ENCODE assay signal across 14 mouse cellular contexts in genomic region chr13:62917416-62918110, GRCm38 (mm10). TPM values are rescaled to one million over a fixed set of nuclear protein-coding genes. Genes with fewer than 3 reads are reported as not detected.
DNase-seq lines count a peak whose midpoint lies in the region; ATAC-seq and TF ChIP-seq lines count a peak whose summit lies in the region.
"Had no signal": no experiment of that assay in that cellular context is flagged by ENCODE, and none has a peak within 500 bp of the region (broad histone marks: within the 10 kb centered on the region; RNA-seq: fewer than 3 reads in every experiment).

No protein-coding gene starts in this region.

- H3K27ac ChIP-seq in forebrain, embryonic 14.5 days (ENCODE audit: low read depth, low read length), result no peak overlapping the region
- no peak overlapping the region for H3K27ac ChIP-seq in forebrain, embryonic 16.5 days (ENCODE audit: low read length)
- H3K27ac ChIP-seq in lung, embryonic 16.5 days (ENCODE audit: low read length), result peak overlapping the region; percentile 7; the same call in 1 of the 2 replicates
- H3K27ac ChIP-seq in hindbrain, postnatal 0 days, result peak overlapping the region; percentile 27; the same call in 1 of the 2 replicates
- H3K27ac ChIP-seq: heart, adult 2 months; left cerebral cortex, adult 2 months had no signal

- 40% methylated on average over 1 of the region's 1 CpGs for WGBS in forebrain, embryonic 14.5 days
- WGBS in forebrain, embryonic 16.5 days, result 52% methylated on average over 1 of the region's 1 CpGs
- WGBS in lung, embryonic 16.5 days, result 55% methylated on average over 1 of the region's 1 CpGs
- 21% methylated on average over 1 of the region's 1 CpGs for WGBS in hindbrain, postnatal 0 days

- H3K4me3 ChIP-seq in forebrain, embryonic 14.5 days (ENCODE audit: low read depth, low read length), result no peak overlapping the region
- H3K4me3 ChIP-seq in forebrain, embryonic 16.5 days (replicated peaks; ENCODE audit: low read length), result no peak overlapping the region
- no peak overlapping the region for H3K4me3 ChIP-seq in lung, embryonic 16.5 days (ENCODE audit: low read length)
- no peak overlapping the region for H3K4me3 ChIP-seq in hindbrain, postnatal 0 days (ENCODE audit: low read length)
- H3K4me3 ChIP-seq: heart, adult 2 months; left cerebral cortex, adult 2 months; myocyte had no signal

- H3K9ac ChIP-seq in forebrain, embryonic 14.5 days (ENCODE audit: low read length), result no peak overlapping the region
- no peak overlapping the region for H3K9ac ChIP-seq in forebrain, embryonic 16.5 days (replicated peaks; ENCODE audit: low read depth, low read length)
- no peak overlapping the region for H3K9ac ChIP-seq in lung, embryonic 16.5 days (ENCODE audit: low read length)
- H3K9ac ChIP-seq in hindbrain, postnatal 0 days (replicated peaks; ENCODE audit: low read length), result no peak overlapping the region

- no peaks in the 10 kb centered on the region for H3K36me3 ChIP-seq in forebrain, embryonic 14.5 days (ENCODE audit: control insufficient read depth, insufficient read depth, low read length)
- H3K36me3 ChIP-seq in forebrain, embryonic 16.5 days (ENCODE audit: control insufficient read depth, insufficient read depth), result no peaks in the 10 kb centered on the region
- no peaks in the 10 kb centered on the region for H3K36me3 ChIP-seq in lung, embryonic 16.5 days (ENCODE audit: control insufficient read depth, insufficient read depth, low read length)
- no peaks in the 10 kb centered on the region for H3K36me3 ChIP-seq in hindbrain, postnatal 0 days (ENCODE audit: insufficient read depth, low read length)

- no peak overlapping the region for H3K4me2 ChIP-seq in forebrain, embryonic 14.5 days (ENCODE audit: low read length)
- H3K4me2 ChIP-seq in forebrain, embryonic 16.5 days (ENCODE audit: low read length), result no peak overlapping the region
- no peak overlapping the region for H3K4me2 ChIP-seq in lung, embryonic 16.5 days (ENCODE audit: low read depth, low read length)
- no peak overlapping the region for H3K4me2 ChIP-seq in hindbrain, postnatal 0 days (ENCODE audit: low read depth, low read length)

- H3K27me3 ChIP-seq in forebrain, embryonic 14.5 days (replicated peaks; ENCODE audit: control insufficient read depth, insufficient read depth, low read length), result no peaks in the 10 kb centered on the region
- no peaks in the 10 kb centered on the region for H3K27me3 ChIP-seq in forebrain, embryonic 16.5 days (replicated peaks; ENCODE audit: control insufficient read depth, insufficient read depth, low read length)
- no peaks in the 10 kb centered on the region for H3K27me3 ChIP-seq in lung, embryonic 16.5 days (ENCODE audit: control insufficient read depth, insufficient read depth, low read depth, low read length)
- H3K27me3 ChIP-seq in hindbrain, postnatal 0 days (ENCODE audit: insufficient read depth, low read length), result no peaks in the 10 kb centered on the region

- TF ChIP-seq CTCF in hindbrain, postnatal 0 days (IDR thresholded peaks at IDR 0.05; ENCODE audit: low read depth), result no peak

- H3K9me3 ChIP-seq in forebrain, embryonic 14.5 days (replicated peaks; ENCODE audit: control insufficient read depth, low read length), result no peaks in the 10 kb centered on the region
- no peaks in the 10 kb centered on the region for H3K9me3 ChIP-seq in forebrain, embryonic 16.5 days (ENCODE audit: control insufficient read depth, low read length)
- H3K9me3 ChIP-seq in lung, embryonic 16.5 days (ENCODE audit: control insufficient read depth, low read length), result no peaks in the 10 kb centered on the region
- no peaks in the 10 kb centered on the region for H3K9me3 ChIP-seq in hindbrain, postnatal 0 days (ENCODE audit: low read length)

- peak; percentile 41 for DNase-seq in forebrain, embryonic 14.5 days (ENCODE audit: low spot score)
- no peak for DNase-seq in lung, postnatal 4 days
- peak; percentile 49 to 83 for DNase-seq in adrenal gland, adult (ENCODE audit: inconsistent age in 2 of 2, low spot score in 1 of 2)
- peak; percentile 77 for DNase-seq in hindbrain, postnatal 0 days (ENCODE audit: low spot score)
- no peak for DNase-seq in gastrocnemius, adult 18-20 months (ENCODE audit: low spot score)
- DNase-seq: B cell, adult 2 months; heart, adult 2 months; right cerebral cortex, postnatal 14 days had no signal

- no peak for ATAC-seq in forebrain, embryonic 14.5 days
- no peak; the same call in 1 of the 2 replicates for ATAC-seq in forebrain, embryonic 16.5 days
- ATAC-seq in lung, embryonic 16.5 days (ENCODE audit: low read depth), result peak; percentile 81
- ATAC-seq in hindbrain, postnatal 0 days, result peak; percentile 83
- ATAC-seq in erythroblast, adult 5-6 weeks (replicated peaks; ENCODE audit: low FRiP score, poor library complexity, severe bottlenecking), result no peak

- no peaks in the 10 kb centered on the region for H3K4me1 ChIP-seq in forebrain, embryonic 14.5 days (ENCODE audit: control insufficient read depth, insufficient read depth, low read length)
- H3K4me1 ChIP-seq in forebrain, embryonic 16.5 days (replicated peaks; ENCODE audit: control insufficient read depth, insufficient read depth, low read length), result peaks cover 3% of the 10 kb centered on the region; the same call in 1 of the 2 replicates
- no peaks in the 10 kb centered on the region; the same call in 1 of the 2 replicates for H3K4me1 ChIP-seq in lung, embryonic 16.5 days (replicated peaks; ENCODE audit: control insufficient read depth, insufficient read depth, low read length)
- H3K4me1 ChIP-seq in hindbrain, postnatal 0 days (ENCODE audit: insufficient read depth, low read length), result no peaks in the 10 kb centered on the region

RNA-seq across cellular contexts. Expression of gene Fbp1, which starts 29.5 kb away (rescaled TPM):
- polyA plus RNA-seq in forebrain, embryonic 14.5 days (2014; fragmentation: Nextera tagmentation; extraction: Ambion mirVana), result not detected in 2 replicates
- 0.21 TPM in 1 of 2 replicates, not detected in the other for polyA plus RNA-seq in forebrain, embryonic 16.5 days (2015; fragmentation: Nextera tagmentation; extraction: Ambion mirVana)
- polyA plus RNA-seq in lung, embryonic 16.5 days (2015; fragmentation: Nextera tagmentation; extraction: Ambion mirVana), result 2.1 and 3.6 TPM in 2 replicates
- total RNA-seq in hindbrain, postnatal 0 days (2014; rRNA removed), result 2.1 TPM in 1 of 2 replicates, not detected in the other
- polyA plus RNA-seq in hindbrain, postnatal 0 days (2015; fragmentation: Nextera tagmentation; extraction: Ambion mirVana), result 0.50 and 0.78 TPM in 2 replicates
- total RNA-seq in gastrocnemius, adult 18-20 months (2021), result under 1 TPM; 0.25 to 0.36 TPM
- 7.1 TPM in 1 of 2 replicates, not detected in the other for total RNA-seq in erythroblast, adult 5-6 weeks (2015; ENCODE audit: low replicate concordance)
- 0.28 and 4.9 TPM in 2 replicates for total RNA-seq in erythroblast, adult 5-6 weeks (2017; ENCODE audit: low replicate concordance)
- total RNA-seq: heart, adult 2 months; MEL had no signal
- polyA plus RNA-seq: myocyte had no signal

RNA-seq across cellular contexts. Expression of gene 2010111I01Rik, which starts 47.1 kb away (rescaled TPM):
- 23.5 and 28.0 TPM in 2 replicates for polyA plus RNA-seq in forebrain, embryonic 14.5 days (2014; fragmentation: Nextera tagmentation; extraction: Ambion mirVana)
- polyA plus RNA-seq in forebrain, embryonic 16.5 days (2015; fragmentation: Nextera tagmentation; extraction: Ambion mirVana), result 30.0 and 30.5 TPM in 2 replicates
- polyA plus RNA-seq in lung, embryonic 16.5 days (2015; fragmentation: Nextera tagmentation; extraction: Ambion mirVana), result 129 and 133 TPM in 2 replicates
- 29.8 and 35.3 TPM in 2 replicates for total RNA-seq in hindbrain, postnatal 0 days (2014; rRNA removed)
- polyA plus RNA-seq in hindbrain, postnatal 0 days (2015; fragmentation: Nextera tagmentation; extraction: Ambion mirVana), result 15.9 and 18.6 TPM in 2 replicates
- 10 to 100 TPM; 46.4 to 82.7 TPM for total RNA-seq in gastrocnemius, adult 18-20 months (2021)
- 3.8 and 10.2 TPM in 2 replicates for total RNA-seq in erythroblast, adult 5-6 weeks (2015; ENCODE audit: low replicate concordance)
- total RNA-seq in erythroblast, adult 5-6 weeks (2017; ENCODE audit: low replicate concordance), result 6.4 and 10.6 TPM in 2 replicates

RNA-seq across cellular contexts. Expression of gene Fbp2, which starts 59.3 kb away (rescaled TPM):
- polyA plus RNA-seq in forebrain, embryonic 14.5 days (2014; fragmentation: Nextera tagmentation; extraction: Ambion mirVana), result 0.13 TPM in 1 of 2 replicates, not detected in the other
- 0.36 and 0.41 TPM in 2 replicates for polyA plus RNA-seq in forebrain, embryonic 16.5 days (2015; fragmentation: Nextera tagmentation; extraction: Ambion mirVana)
- polyA plus RNA-seq in lung, embryonic 16.5 days (2015; fragmentation: Nextera tagmentation; extraction: Ambion mirVana), result 0.73 and 1.4 TPM in 2 replicates
- 0.50 and 0.78 TPM in 2 replicates for total RNA-seq in hindbrain, postnatal 0 days (2014; rRNA removed)
- 1.1 TPM in 2 replicates for polyA plus RNA-seq in hindbrain, postnatal 0 days (2015; fragmentation: Nextera tagmentation; extraction: Ambion mirVana)
- total RNA-seq in gastrocnemius, adult 18-20 months (2021), result 10 to 100 TPM; 33.9 to 63.4 TPM
- total RNA-seq in erythroblast, adult 5-6 weeks (2015; ENCODE audit: low replicate concordance), result not detected in 2 replicates
- not detected in 2 replicates for total RNA-seq in erythroblast, adult 5-6 weeks (2017; ENCODE audit: low replicate concordance)
- total RNA-seq: left cerebral cortex, adult 2 months had no signal

Comparison
In these comparisons a context has a peak if more than half of its experiments do, and no peak if none do; other contexts are left out.
1. ATAC-seq: peak in lung, embryonic 16.5 days (single experiment) and hindbrain, postnatal 0 days (single experiment); none in forebrain, embryonic 14.5 days (single experiment), forebrain, embryonic 16.5 days (single experiment) and erythroblast, adult 5-6 weeks (single experiment).
2. DNase-seq: peak in forebrain, embryonic 14.5 days (single experiment), adrenal gland, adult (2 of 2) and hindbrain, postnatal 0 days (single experiment); none in lung, postnatal 4 days (0 of 2) and gastrocnemius, adult 18-20 months (single experiment).
3. H3K27ac ChIP-seq: peak in lung, embryonic 16.5 days (single experiment) and hindbrain, postnatal 0 days (single experiment); none in forebrain, embryonic 14.5 days (single experiment) and forebrain, embryonic 16.5 days (single experiment).